8 mouse cellular contexts compared by ENCODE assay signal in the genomic region with DNA sequence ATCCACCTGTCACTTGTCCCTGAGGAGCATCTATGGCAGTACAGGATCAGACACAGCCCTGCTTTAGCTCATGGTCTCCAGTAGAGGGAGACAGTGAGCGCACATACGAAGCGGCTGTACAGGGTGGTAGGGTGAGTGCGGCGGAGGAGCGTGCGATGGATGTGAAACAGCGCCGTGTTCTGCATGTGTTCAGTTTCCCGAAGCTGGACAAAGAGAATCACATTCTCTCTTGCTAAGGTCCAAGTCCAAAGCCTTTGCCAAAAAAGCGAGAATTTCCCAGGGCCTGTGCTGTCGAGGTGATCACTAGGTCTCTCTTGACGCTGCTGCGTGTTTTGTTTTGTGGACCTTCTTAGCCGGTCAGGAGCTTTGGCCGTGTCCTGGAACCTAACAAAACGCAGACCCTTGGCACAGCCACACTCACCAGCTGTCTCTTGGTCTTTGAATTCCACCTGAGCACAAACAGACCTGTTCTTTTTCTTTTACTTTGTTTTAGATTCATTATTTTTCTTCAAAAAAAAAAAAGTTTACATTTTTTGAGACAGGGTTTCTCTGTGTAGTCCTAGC. TPM values are rescaled to one million over a fixed set of nuclear protein-coding genes. Genes with fewer than 3 reads are reported as not detected.
DNase-seq lines count a peak whose midpoint lies in the region; ATAC-seq and TF ChIP-seq lines count a peak whose summit lies in the region.

No protein-coding gene starts in this region.

- peak overlapping the region; percentile 54 for H3K4me2 ChIP-seq in forebrain, embryonic 13.5 days
- H3K4me2 ChIP-seq in lung, embryonic 16.5 days (ENCODE audit: low read depth, low read length): peak overlapping the region; percentile 53

- 20% methylated on average over 17 of the region's 17 CpGs for WGBS in forebrain, embryonic 13.5 days
- 20% methylated on average over 17 of the region's 17 CpGs for WGBS in lung, embryonic 16.5 days

- TF ChIP-seq CTCF in G1E (IDR thresholded peaks at IDR 0.05; ENCODE audit: low read depth, low read length): peak; percentile 94

- H3K9ac ChIP-seq in forebrain, embryonic 13.5 days: peak overlapping the region; percentile 46
- no peak overlapping the region for H3K9ac ChIP-seq in lung, embryonic 16.5 days (ENCODE audit: low read length)

- peak; percentile 60 for DNase-seq in G1E (ENCODE audit: low spot score)
- peak; percentile 77 for DNase-seq in c-Kit-positive CD71-positive TER-119-positive erythroid progenitor cells, embryonic 14.5 days (ENCODE audit: low spot score)
- peak; percentile 33 to 45 for DNase-seq in layer of hippocampus, adult 8-10 months (ENCODE audit: low spot score in 2 of 2)
- peak; percentile 57 for DNase-seq in ovary, postnatal 36 days (ENCODE audit: low spot score)
- DNase-seq in thymus, postnatal 10 days (ENCODE audit: low spot score in 2 of 2): peak; percentile 54 to 82

- peak; percentile 22; the same call in 1 of the 2 replicates for ATAC-seq in G1E (ENCODE audit: extremely low read depth, insufficient number of reproducible peaks, low FRiP score, poor library complexity, severe bottlenecking)
- ATAC-seq in forebrain, embryonic 13.5 days: peak; percentile 93
- ATAC-seq in hematopoietic stem cell, adult 5-6 weeks (replicated peaks in 1 of 2; ENCODE audit: insufficient read depth in 1 of 2, low FRiP score in 2 of 2, low TSS enrichment in 1 of 2, low read depth in 1 of 2, poor library complexity in 2 of 2, severe bottlenecking in 2 of 2): peak; percentile 74 to 85
- ATAC-seq in lung, embryonic 16.5 days (ENCODE audit: low read depth): peak; percentile 76

- no peaks in the 10 kb centered on the region for H3K9me3 ChIP-seq in G1E (replicated peaks)
- no peaks in the 10 kb centered on the region for H3K9me3 ChIP-seq in forebrain, embryonic 13.5 days (replicated peaks)
- no peaks in the 10 kb centered on the region for H3K9me3 ChIP-seq in lung, embryonic 16.5 days (ENCODE audit: control insufficient read depth, low read length)

- H3K4me1 ChIP-seq in G1E (ENCODE audit: insufficient read depth, low read depth, low read length): peaks cover 26% of the 10 kb centered on the region
- no peaks in the 10 kb centered on the region for H3K4me1 ChIP-seq in forebrain, embryonic 13.5 days
- no peaks in the 10 kb centered on the region for H3K4me1 ChIP-seq in lung, embryonic 16.5 days (replicated peaks; ENCODE audit: control insufficient read depth, insufficient read depth, low read length)

- H3K27me3 ChIP-seq in G1E (ENCODE audit: insufficient read depth, low read length): peaks cover 1% of the 10 kb centered on the region; the same call in 1 of the 2 replicates
- H3K27me3 ChIP-seq in forebrain, embryonic 13.5 days: no peaks in the 10 kb centered on the region
- H3K27me3 ChIP-seq in lung, embryonic 16.5 days (ENCODE audit: control insufficient read depth, insufficient read depth, low read depth, low read length): no peaks in the 10 kb centered on the region

- no peak overlapping the region for H3K27ac ChIP-seq in forebrain, embryonic 13.5 days
- H3K27ac ChIP-seq in lung, embryonic 16.5 days (ENCODE audit: low read length): no peak overlapping the region

- no peak overlapping the region for H3K4me3 ChIP-seq in G1E (ENCODE audit: low read depth, low read length)
- H3K4me3 ChIP-seq in forebrain, embryonic 13.5 days: peak overlapping the region; percentile 21; the same call in 1 of the 2 replicates
- H3K4me3 ChIP-seq in lung, embryonic 16.5 days (ENCODE audit: low read length): peak overlapping the region; percentile 20

- no peaks in the 10 kb centered on the region for H3K36me3 ChIP-seq in G1E (replicated peaks)
- H3K36me3 ChIP-seq in forebrain, embryonic 13.5 days (ENCODE audit: poor library complexity, severe bottlenecking): no peaks in the 10 kb centered on the region
- no peaks in the 10 kb centered on the region for H3K36me3 ChIP-seq in lung, embryonic 16.5 days (ENCODE audit: control insufficient read depth, insufficient read depth, low read length)

RNA-seq across cellular contexts. Expression of gene Il5, which starts 15.2 kb away (rescaled TPM):
- total RNA-seq in G1E (2014; fragmentation: Nextera tagmentation) (not detected in 2 replicates), G1E (2017) (0.11 TPM in 1 of 2 replicates, not detected in the other)
- polyA plus RNA-seq in G1E (2012): not detected in 2 replicates
- not detected in 2 replicates for polyA plus RNA-seq in forebrain, embryonic 13.5 days (2015; fragmentation: Nextera tagmentation; extraction: Ambion mirVana)
- total RNA-seq in hematopoietic stem cell, adult 5-6 weeks (2017): not detected in 2 replicates
- not detected for total RNA-seq in layer of hippocampus, adult 8-10 months (2022)
- polyA plus RNA-seq in lung, embryonic 16.5 days (2015; fragmentation: Nextera tagmentation; extraction: Ambion mirVana): not detected in 2 replicates

RNA-seq across cellular contexts. Expression of gene Rad50, which starts 28.6 kb away (rescaled TPM):
- total RNA-seq in G1E (2014; fragmentation: Nextera tagmentation) (92.4 and 104 TPM in 2 replicates), G1E (2017) (73.7 and 97.2 TPM in 2 replicates)
- 13.7 and 16.4 TPM in 2 replicates for polyA plus RNA-seq in G1E (2012)
- 17.7 and 18.2 TPM in 2 replicates for polyA plus RNA-seq in forebrain, embryonic 13.5 days (2015; fragmentation: Nextera tagmentation; extraction: Ambion mirVana)
- total RNA-seq in hematopoietic stem cell, adult 5-6 weeks (2017): 86.1 and 112 TPM in 2 replicates
- total RNA-seq in layer of hippocampus, adult 8-10 months (2022): 10 to 100 TPM; 11.3 to 15.9 (median 13.0) TPM
- 29.5 and 33.7 TPM in 2 replicates for polyA plus RNA-seq in lung, embryonic 16.5 days (2015; fragmentation: Nextera tagmentation; extraction: Ambion mirVana)

RNA-seq across cellular contexts. Expression of gene Irf1, which starts 34.0 kb away (rescaled TPM):
- total RNA-seq in G1E (2014; fragmentation: Nextera tagmentation) (2.5 TPM in 1 of 2 replicates, not detected in the other), G1E (2017) (7.9 and 9.3 TPM in 2 replicates)
- polyA plus RNA-seq in G1E (2012): 0.21 and 0.29 TPM in 2 replicates
- polyA plus RNA-seq in forebrain, embryonic 13.5 days (2015; fragmentation: Nextera tagmentation; extraction: Ambion mirVana): 2.6 and 2.7 TPM in 2 replicates
- total RNA-seq in hematopoietic stem cell, adult 5-6 weeks (2017): 128 and 150 TPM in 2 replicates
- total RNA-seq in layer of hippocampus, adult 8-10 months (2022): 10 to 100 TPM in 3 of 4 experiments, 1 to 10 TPM in 1; 9.7 to 12.9 (median 11.0) TPM
- 29.7 and 33.9 TPM in 2 replicates for polyA plus RNA-seq in lung, embryonic 16.5 days (2015; fragmentation: Nextera tagmentation; extraction: Ambion mirVana)

RNA-seq across cellular contexts. Expression of gene Gm17334, which starts 37.2 kb away (rescaled TPM):
- not detected in 2 replicates for total RNA-seq in G1E (2014; fragmentation: Nextera tagmentation)
- not detected in 2 replicates for total RNA-seq in G1E (2017)
- polyA plus RNA-seq in G1E (2012): not detected in 2 replicates
- not detected in 2 replicates for polyA plus RNA-seq in forebrain, embryonic 13.5 days (2015; fragmentation: Nextera tagmentation; extraction: Ambion mirVana)
- 0.50 and 1.0 TPM in 2 replicates for total RNA-seq in hematopoietic stem cell, adult 5-6 weeks (2017)
- total RNA-seq in layer of hippocampus, adult 8-10 months (2022): 1 to 10 TPM; 1.1 to 2.4 (median 1.9) TPM
- polyA plus RNA-seq in lung, embryonic 16.5 days (2015; fragmentation: Nextera tagmentation; extraction: Ambion mirVana): 0.24 and 0.39 TPM in 2 replicates

Comparison
In these comparisons a context has a peak if more than half of its experiments do, and no peak if none do; other contexts are left out.
1. ATAC-seq: peak in every context shown above with its lines; median percentile 93 in forebrain, embryonic 13.5 days; 80 in hematopoietic stem cell, adult 5-6 weeks; 76 in lung, embryonic 16.5 days; 22 in G1E.